Mouse (Mus musculus): Measurements from ENCODE around the gene 4930505A04Rik. TPM values are rescaled to one million over a fixed set of nuclear protein-coding genes. Genes with fewer than 3 reads are reported as not detected.
"Not testable (repeated sequence)": the region's sequence is repeated elsewhere in the genome, so short reads cannot be mapped to it uniquely, and the experiment has no call there.

The 4930505A04Rik gene
- polyA plus RNA-seq, 1 experiment from 2014 or later: not detected

GRCm38 (mm10) chr11:30447561-30447960 is 24.1 kb downstream of the 4930505A04Rik start:
- no peaks in the 10 kb centered on the region for H3K4me1 ChIP-seq (replicated peaks)
- no peaks in the 10 kb centered on the region for H3K27me3 ChIP-seq
- WGBS (ENCODE audit: insufficient replicate concordance): 52% methylated on average over 1 of the region's 1 CpGs
- H3K9ac ChIP-seq: no peak overlapping the region
- H3K27ac ChIP-seq (replicated peaks): no peak overlapping the region
- no peaks in the 10 kb centered on the region for H3K9me3 ChIP-seq (replicated peaks)
- H3K36me3 ChIP-seq (replicated peaks): no peaks in the 10 kb centered on the region
- H3K4me2 ChIP-seq: no peak overlapping the region
- ATAC-seq (ENCODE audit: insufficient read depth): no peak
- H3K4me3 ChIP-seq (replicated peaks): no peak overlapping the region

- ATAC-seq (ENCODE audit: insufficient read depth); H3K9me3 ChIP-seq (replicated peaks); H3K4me3 ChIP-seq (replicated peaks); H3K9ac ChIP-seq; H3K27me3 ChIP-seq; H3K4me1 ChIP-seq (replicated peaks); H3K36me3 ChIP-seq (replicated peaks); H3K4me2 ChIP-seq; H3K27ac ChIP-seq (replicated peaks): not testable (repeated sequence)
- WGBS (ENCODE audit: insufficient replicate concordance): 70% methylated on average over 12 of the region's 12 CpGs
Observed at GRCm38 (mm10) chr11:30444192-30444905, 27.3 kb downstream of the 4930505A04Rik start.

DNA sequence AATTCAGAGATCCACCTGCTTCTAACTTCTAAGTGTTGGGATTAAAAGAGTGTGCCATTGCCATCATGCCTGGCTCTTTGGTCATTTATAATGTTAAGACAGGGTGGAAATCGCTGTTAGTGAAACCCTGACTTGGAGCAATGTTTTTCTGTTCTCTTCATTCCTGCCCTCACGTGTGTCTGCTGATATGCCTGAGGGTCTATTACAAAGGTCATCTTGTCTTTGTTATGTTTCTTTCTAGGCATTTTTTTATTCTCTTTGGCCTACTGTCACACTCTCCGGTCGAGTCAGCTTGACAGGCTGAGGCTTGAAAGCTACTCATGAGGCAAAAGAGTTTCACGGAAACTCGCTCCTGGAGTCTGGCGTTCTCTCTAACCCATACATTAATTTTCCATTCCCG is 27.9 kb downstream of the 4930505A04Rik start:
- H3K4me1 ChIP-seq (replicated peaks): no peaks in the 10 kb centered on the region
- H3K4me2 ChIP-seq: no peak overlapping the region
- no peaks in the 10 kb centered on the region for H3K27me3 ChIP-seq
- H3K9me3 ChIP-seq (replicated peaks): no peaks in the 10 kb centered on the region
- 73% methylated on average over 8 of the region's 8 CpGs for WGBS (ENCODE audit: insufficient replicate concordance)
- no peak overlapping the region for H3K4me3 ChIP-seq (replicated peaks)
- ATAC-seq (ENCODE audit: insufficient read depth): no peak
- no peaks in the 10 kb centered on the region for H3K36me3 ChIP-seq (replicated peaks)
- no peak overlapping the region for H3K27ac ChIP-seq (replicated peaks)
- H3K9ac ChIP-seq: no peak overlapping the region

GRCm38 (mm10) chr11:30433256-30433950 is 38.2 kb downstream of the 4930505A04Rik start:
- Histone ChIP-seq H3K9me3 (replicated peaks) (no peaks in the 10 kb centered on the region), H3K4me1 (replicated peaks) (no peaks in the 10 kb centered on the region), H3K4me2 (no peak overlapping the region), H3K9ac (no peak overlapping the region), H3K4me3 (replicated peaks) (no peak overlapping the region), H3K27me3 (no peaks in the 10 kb centered on the region), H3K27ac (replicated peaks) (no peak overlapping the region), H3K36me3 (replicated peaks) (no peaks in the 10 kb centered on the region)
- 56% methylated on average over 2 of the region's 2 CpGs for WGBS (ENCODE audit: insufficient replicate concordance)
- no peak for ATAC-seq (ENCODE audit: insufficient read depth)

- no peaks in the 10 kb centered on the region for H3K27me3 ChIP-seq
- H3K9ac ChIP-seq: no peak overlapping the region
- H3K36me3 ChIP-seq (replicated peaks): no peaks in the 10 kb centered on the region
- H3K27ac ChIP-seq (replicated peaks): no peak overlapping the region
- no peak for ATAC-seq (ENCODE audit: insufficient read depth)
- H3K9me3 ChIP-seq (replicated peaks): no peaks in the 10 kb centered on the region
- WGBS (ENCODE audit: insufficient replicate concordance): 30% methylated on average over 2 of the region's 2 CpGs
- no peaks in the 10 kb centered on the region for H3K4me1 ChIP-seq (replicated peaks)
- H3K4me2 ChIP-seq: no peak overlapping the region
- H3K4me3 ChIP-seq (replicated peaks): no peak overlapping the region
Observed at GRCm38 (mm10) chr11:30405581-30405980, 66.0 kb downstream of the 4930505A04Rik start.

DNA sequence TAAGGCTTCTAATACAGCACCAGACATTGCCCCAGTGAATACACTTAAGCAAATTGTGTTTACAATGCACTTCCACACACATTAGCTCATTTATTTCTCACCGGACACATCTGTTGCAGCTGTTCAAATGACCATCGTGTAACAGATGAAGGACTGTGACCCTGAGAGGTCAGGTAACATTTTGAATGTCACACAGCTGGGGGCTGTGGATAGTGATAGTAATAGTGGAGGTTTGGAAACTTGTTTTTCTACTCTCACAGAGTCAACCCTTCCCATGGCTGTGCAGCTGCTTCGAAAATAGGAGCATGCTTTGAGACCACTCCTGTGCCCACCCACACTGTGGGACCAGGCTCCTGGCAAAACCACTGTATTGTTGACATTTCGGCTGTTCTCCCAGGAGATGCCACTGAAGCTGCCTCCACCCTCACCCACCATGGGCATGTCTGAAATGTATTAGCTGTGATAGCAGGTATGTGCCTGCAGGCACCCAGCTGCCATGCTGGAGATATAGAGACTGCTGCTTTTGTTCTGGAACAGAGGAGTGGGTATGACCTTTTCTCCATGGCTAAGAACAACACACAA is 66.9 kb downstream of the 4930505A04Rik start:
- Histone ChIP-seq H3K36me3 (replicated peaks) (no peaks in the 10 kb centered on the region), H3K4me2 (no peak overlapping the region), H3K27ac (replicated peaks) (no peak overlapping the region), H3K9me3 (replicated peaks) (no peaks in the 10 kb centered on the region), H3K4me1 (replicated peaks) (no peaks in the 10 kb centered on the region), H3K9ac (no peak overlapping the region), H3K27me3 (no peaks in the 10 kb centered on the region), H3K4me3 (replicated peaks) (no peak overlapping the region)
- 58% methylated on average over 4 of the region's 4 CpGs for WGBS (ENCODE audit: insufficient replicate concordance)
- no peak for ATAC-seq (ENCODE audit: insufficient read depth)

GRCm38 (mm10) chr11:30394351-30394750 is 77.3 kb downstream of the 4930505A04Rik start:
- no peak for ATAC-seq (ENCODE audit: insufficient read depth)
- Histone ChIP-seq H3K27me3 (no peaks in the 10 kb centered on the region), H3K4me2 (no peak overlapping the region), H3K27ac (replicated peaks) (no peak overlapping the region), H3K9ac (no peak overlapping the region), H3K4me1 (replicated peaks) (no peaks in the 10 kb centered on the region), H3K36me3 (replicated peaks) (no peaks in the 10 kb centered on the region), H3K9me3 (replicated peaks) (no peaks in the 10 kb centered on the region), H3K4me3 (replicated peaks) (no peak overlapping the region)

DNA sequence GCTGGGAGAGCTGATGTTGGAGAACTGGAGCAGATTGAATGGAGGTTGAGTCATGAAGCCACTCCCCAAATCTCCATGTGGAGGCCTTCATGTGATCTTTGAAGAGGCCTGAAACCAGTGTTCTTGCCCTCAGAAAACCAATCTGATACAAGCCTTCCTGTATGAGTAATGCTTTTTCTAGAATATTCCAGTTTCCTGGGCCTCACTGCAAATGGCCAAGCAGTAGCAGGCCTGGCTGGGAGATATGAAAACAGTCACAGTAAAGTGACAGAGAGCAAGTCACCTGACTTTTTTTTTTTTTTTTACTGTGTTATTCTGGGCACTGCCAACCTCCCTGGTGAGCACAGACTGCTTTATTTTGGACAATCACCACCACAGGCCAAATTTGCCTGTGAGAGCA is 88.6 kb downstream of the 4930505A04Rik start:
- H3K36me3 ChIP-seq (replicated peaks): no peaks in the 10 kb centered on the region
- H3K4me2 ChIP-seq: no peak overlapping the region
- H3K27ac ChIP-seq (replicated peaks): no peak overlapping the region
- H3K4me3 ChIP-seq (replicated peaks): no peak overlapping the region
- ATAC-seq (ENCODE audit: insufficient read depth): no peak
- H3K4me1 ChIP-seq (replicated peaks): no peaks in the 10 kb centered on the region
- H3K9ac ChIP-seq: no peak overlapping the region
- H3K9me3 ChIP-seq (replicated peaks): no peaks in the 10 kb centered on the region
- no peaks in the 10 kb centered on the region for H3K27me3 ChIP-seq

Other genes with a start within 250 kb of the 4930505A04Rik start
- 16.9 and 17.1 TPM in 2 replicates for gene Sptbn1, start 203.7 kb downstream of the 4930505A04Rik start, polyA plus RNA-seq (2015; fragmentation: Nextera tagmentation; extraction: Ambion mirVana)
- 2.3 and 2.7 TPM in 2 replicates for gene Acyp2, start 177.8 kb upstream of the 4930505A04Rik start, polyA plus RNA-seq (2015; fragmentation: Nextera tagmentation; extraction: Ambion mirVana)